Mouse (Mus musculus) c-Kit-positive CD71-negative TER-119-negative erythroid progenitor cells, embryonic 14.5 days (primary cell): ENCODE data around the gene Usp8.

ENCODE experiments used
- DNase-seq: peaks from one replicate; pipeline ENCODE4 v3.0.0-alpha.2; 2013; ENCODE audit warnings: low read depth

Usp8 gene

DNA sequence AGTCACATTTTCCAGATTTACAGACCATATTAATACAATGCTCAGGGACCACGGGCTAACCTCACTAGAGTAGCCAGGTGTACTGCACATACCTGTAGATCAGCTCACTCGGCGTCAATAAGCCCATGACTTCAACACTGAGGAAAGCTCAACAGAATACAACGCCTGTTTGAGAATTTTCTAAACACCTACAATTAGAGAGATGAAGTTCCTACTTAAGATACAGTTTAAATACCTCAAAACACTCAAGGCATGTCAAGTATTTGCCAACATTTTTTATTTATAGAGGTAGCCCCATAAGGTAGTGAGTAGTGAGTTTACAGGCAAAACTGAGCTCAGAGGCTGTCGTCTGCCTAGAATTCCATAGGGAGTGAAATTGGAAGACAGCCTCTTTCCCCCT, 36.3 kb downstream of the Usp8 start:
- DNase-seq: no peak

DNA sequence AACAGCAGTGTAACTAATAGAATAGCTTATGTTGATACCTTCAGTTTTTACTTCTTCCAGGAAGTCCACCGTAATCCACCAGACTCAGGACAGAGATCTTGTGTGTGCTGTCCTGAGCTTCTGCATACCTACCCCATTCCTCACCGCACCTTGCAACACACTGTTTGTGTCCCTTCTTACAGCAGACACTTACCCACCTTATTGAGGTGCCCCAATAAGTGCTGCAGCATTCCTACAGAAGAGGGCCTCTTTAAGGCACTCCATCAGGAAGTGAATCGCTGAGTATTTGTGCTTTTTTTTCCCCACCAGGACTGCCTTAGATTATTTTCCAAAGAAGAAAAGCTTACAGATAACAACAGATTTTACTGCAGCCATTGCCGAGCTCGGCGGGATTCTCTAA, 48.5 kb downstream of the Usp8 start:
- no peak for DNase-seq

DNA sequence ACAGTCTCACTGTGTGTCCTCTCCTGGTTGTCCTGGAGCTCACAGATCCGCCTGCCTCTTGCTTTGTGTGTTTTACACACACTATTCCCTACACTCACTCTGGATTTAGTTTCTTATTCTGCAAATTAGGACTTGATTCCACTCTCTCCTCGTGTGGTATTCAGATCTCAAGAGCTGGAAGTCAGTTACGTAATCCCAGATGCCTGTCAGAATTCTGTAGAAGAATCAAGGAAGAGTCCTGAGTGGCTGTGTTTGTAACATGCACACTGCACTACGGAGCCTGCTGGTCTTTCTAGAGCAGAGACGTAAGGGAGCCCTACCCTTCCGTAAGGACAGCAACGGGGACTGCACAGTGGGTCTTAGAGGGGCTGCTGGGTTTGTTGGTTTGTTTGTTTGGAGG, 52.2 kb downstream of the Usp8 start:
- DNase-seq: no peak

DNA sequence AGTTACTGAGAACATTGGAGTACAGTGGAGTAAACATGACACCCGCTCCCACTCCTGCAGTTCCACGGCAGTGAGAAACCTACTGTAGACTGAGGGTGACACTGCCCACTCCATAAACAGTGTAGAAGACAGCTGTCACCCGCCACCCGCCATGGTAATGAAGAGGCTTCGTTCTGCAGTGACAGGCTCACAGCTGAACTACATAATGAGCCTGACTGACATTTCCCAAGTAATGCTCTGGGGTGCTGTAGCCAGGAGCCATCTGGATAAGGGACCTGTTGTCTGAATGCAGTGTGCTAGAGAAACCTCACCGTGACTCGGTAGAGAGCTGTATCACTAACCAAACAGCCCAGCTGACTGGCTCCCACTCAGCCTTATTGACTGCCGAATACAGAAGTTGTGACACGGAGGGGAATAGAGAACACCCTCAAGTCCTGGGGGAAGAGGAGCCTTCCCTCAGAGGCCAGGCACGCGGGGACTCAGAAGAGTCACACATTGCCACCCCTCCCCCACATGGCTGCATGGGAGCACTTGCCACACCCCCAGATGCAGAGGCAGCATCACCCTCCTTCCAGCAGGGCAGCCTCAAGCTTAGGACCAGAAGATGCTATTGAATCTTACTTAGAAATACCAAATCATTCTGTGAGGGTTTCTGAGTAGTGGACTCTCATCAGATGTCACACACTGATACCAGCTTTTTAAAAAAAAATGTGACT, 58.9 kb downstream of the Usp8 start:
- DNase-seq: no peak

DNA sequence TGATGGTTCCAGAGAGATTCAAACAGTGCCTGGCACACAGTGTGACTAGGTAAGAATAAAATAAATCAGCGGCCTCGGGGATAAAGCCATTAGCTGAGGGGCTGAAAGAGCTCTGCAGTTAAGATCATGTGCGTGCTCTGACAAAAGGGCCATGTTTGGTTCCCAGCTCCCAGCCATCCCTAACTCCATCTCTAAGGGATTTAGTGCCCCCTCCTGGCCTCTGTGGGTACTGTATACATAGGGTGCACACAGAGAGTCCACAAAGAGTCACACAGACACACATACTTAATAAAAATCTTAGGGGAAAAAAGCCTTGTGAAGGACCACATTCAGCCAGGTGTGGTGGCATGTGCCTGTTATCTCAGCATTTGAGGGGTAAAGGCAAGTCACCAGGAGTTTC, 60.5 kb downstream of the Usp8 start:
- no peak for DNase-seq

DNA sequence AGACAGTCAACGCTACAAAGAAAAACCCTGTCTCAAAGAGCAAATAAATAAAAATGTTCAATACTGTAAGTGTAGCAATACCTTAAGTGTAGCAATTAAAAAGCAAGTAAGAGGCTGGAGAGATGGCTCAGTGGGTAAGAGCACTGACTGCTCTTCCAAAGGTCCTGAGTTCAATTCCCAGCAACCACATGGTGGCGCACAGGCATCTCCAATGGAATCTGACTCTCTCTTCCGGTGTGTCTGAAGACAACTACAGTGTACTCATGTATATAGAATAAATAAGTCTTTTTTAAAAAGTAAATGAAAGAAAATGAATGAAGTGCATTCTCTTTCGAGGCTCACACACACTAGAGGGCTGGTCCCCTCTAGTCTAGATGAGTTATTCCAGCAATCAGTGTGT, 61.1 kb downstream of the Usp8 start:
- no peak for DNase-seq

DNA sequence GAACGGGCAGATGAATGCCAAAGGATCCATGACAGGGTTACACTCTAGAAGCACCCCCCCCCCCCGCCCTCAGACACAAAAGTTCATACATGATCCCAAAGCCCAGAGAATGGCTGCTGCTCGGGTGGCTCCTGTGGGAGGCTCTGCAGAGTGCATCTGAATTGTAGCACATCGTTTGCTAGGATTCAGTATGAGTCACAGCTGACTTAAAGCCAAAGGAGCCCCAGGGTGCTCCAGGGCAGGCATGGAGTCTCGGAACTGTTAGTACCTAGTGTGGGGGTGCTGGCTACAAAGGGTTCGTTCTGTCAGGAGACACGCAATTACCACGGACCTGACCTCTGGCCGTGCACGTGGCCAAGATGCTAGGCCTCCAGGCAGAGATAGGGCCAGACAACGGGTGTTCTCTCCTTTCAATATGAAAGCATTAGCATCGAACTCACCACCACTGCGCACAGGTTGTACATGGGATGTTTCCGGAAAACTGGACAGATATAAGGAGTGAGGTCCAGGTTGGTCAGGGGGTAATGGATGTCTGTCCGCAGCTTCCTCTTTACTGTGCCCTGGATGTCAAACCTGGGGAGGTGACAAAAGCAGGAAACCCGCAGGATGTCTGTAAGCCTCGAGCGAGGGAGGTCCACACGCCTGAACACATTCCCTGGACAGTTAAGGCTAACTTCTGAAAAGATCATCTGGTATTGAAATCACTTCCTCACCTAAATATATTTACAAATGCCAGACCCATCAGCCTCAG, 62.5 kb downstream of the Usp8 start:
- no peak for DNase-seq

DNA sequence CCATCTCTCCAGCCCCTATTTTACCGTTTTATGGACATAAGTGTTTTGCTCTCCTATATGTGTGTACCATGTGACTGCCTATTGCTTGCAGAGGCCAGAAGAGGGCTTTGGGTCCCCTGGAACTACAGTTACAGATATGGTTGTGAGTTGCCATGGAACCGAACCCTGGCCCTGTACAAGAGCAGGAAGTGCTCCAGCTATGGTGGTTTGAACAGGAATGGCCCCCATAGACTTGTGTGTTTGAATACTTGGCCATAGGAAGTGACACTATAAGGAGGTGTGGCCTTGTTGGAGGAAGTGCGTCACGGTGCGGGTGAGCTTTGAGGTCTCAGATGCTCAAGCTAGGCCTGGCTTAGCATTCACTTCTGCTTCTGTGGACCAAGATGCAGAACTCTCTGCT, 65.1 kb downstream of the Usp8 start:
- no peak for DNase-seq

DNA sequence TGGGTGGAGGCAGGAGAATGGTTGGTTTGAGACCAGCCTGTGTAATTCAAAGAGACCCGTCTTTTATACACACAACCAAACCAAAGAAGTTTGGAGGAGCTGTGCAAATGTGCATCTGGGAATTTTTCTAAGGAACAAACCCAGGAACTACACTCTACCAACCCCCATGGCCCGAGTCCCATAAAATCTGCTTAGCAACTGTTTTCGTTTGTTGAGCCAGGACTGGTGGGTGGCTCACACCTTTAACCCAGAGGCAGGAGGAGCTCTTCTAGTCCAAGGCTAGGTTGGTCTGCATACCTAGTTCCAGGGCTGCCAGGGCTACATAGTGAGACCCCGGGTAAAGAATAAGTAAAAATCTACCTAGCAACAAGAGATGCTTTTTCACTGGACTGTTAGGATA, 68.8 kb downstream of the Usp8 start:
- no peak for DNase-seq

DNA sequence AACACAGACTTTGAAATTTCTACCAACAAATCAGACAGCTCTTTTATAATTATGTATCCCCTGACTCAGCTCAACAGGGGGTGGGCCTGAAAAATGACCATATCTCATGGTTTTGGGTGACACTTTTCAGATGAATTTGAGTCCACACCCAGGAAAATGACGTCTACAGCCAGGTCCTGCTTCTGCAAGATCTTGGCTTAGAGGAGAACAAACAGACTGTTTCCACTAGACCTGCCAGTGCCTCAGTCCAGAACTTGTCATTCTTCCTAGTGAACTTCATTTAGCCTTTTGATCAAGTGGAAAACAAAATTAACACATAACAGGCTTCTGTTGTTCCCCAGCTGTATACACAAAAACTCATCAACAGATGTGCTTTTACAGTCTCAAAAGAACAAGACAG, 69.3 kb downstream of the Usp8 start:
- DNase-seq: no peak

DNA sequence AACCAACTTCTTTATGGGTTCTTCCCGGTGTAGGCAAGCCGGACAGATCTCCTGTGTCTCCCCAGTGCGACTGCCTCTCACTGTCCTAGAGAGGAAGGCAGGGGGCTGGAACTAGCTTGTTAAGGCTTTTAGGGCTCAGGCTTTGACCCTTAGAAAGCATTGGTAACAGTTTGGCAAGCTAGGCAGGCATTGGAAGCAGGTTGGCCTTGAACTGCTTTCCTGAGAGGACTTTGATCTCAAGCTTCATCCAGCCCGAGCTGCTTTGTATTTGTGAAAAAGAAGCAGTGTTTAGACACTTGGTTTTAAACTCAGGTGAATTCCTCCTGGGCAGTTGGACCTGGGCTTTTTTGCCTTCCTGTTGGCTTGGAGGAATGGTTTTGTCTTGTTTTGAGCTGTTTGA, 71.7 kb downstream of the Usp8 start:
- DNase-seq: no peak

DNA sequence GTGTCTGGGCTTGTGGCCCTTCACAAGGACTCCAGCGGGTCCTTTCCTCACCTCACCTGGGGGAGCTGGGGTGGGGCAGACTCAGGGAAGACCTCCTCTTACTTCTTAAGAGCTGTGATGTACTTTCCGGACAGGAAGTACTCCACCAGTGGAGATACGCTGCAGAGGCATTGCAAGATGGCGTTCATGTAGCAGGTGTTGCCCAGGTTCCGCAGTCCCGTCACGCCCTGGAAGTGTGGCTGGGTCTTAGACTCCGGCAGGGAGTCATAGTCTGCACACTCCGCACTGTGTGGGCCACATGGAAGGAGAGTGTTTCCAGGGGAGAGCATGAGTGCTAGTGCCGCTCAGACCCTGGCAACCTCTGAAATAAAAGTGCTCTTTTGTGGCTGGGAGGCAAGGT, 73.2 kb downstream of the Usp8 start:
- no peak for DNase-seq

DNA sequence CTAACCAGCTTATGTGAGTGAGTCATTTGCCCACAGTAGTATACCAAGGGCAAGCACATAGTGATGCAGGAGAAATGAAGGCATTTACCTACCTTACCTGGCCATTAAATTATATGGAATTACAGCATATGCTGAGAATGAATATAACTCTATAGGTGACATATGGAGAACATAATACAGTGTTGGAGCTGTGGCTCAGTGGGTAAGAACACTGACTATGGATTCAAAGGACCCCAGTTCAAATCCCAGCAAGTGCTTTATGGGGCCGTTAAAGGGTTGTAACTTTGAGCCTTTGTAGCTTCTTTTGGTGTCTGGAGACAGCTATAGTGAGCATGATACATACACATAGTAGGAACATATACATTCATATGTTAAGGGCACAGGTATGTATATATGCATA, 74.3 kb downstream of the Usp8 start:
- no peak for DNase-seq

DNA sequence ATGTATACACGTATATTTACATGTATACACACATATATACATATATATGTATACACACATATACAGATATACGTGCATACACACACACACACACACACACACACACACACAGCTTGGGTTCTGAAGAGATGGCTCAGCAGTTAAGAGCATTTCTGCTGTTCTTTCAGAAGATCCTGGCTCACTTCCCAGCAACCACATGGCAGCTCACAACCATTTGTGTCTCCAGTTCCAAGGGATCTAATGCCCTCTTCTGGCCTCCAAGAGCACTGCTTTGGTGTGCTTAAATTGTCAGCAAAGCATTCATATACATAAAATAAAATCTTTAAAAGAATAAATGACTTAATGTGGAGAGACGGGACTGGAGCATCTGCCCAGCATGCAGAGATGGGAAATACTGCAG, 75.3 kb downstream of the Usp8 start:
- no peak for DNase-seq

DNA sequence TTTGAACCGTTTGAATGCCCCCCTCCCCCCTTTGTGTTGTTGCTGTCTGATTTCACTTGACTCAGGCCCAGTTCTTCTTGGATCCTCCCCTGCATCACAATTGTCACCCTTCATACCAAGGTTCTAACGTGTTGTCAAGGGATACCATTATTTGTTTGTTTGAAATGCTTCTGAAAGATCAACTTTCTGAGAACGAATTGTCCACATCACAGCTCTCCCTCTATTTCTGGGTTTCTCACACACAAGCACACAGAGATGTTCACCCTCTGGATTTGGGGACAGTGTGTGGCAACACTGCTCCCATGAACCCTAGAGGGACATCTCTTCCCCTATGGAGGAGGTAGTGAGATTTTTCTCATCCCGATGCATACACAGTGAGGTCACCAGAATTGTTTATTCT, 76.2 kb downstream of the Usp8 start, which contains the start of gene Usp50:
TSS of gene Usp50 (minus strand) at position 101 of the 400 bp plus-strand sequence.
- DNase-seq: no peak

DNA sequence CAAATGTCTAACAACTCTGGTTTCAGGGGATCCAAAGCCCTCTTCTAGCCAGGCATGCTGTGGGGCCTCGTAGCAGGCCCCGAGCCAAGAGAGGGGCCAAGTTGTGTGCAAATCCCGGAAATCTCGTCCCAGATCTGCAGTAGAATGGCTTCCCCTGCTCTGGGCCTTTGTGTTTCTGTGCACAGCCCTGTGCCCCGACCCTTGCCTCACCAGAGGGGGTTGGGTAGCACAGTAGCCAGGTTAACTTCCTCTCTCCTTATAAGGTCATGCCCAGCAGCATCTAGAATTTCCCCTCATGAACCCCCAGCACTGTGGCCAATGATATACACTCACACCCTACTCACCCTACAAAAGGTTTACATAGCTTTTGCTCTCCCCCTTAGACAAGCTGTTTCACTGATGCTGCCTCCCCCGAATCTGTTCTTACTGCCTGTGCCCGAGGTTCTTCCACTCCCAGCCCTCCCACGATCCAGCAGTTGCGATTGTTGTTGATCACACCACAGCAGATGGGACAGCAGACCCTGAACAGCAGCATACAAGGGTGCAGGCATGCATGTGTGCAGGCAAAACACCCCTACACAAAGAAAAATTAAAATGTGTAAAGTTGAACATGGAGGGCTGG, 80.7 kb downstream of the Usp8 start:
- DNase-seq: no peak

DNA sequence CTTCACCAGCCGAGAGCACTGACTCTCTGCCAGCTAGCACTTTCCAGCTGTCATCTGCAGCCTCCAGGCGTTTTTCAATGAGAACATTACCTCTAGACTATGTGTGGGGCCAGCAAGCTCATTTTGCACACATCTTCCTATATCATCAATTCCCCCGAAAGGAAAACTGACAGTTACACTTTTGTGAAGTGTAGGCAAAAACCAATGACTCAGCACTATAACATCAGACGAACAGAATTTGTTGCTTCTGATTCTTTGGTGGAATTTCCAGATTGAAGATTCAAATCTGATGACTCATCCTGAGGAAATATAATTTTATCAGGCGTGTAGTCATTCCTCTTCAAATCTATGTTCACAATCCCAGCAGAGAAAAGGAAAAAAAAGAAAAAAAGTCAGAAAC, 85.5 kb downstream of the Usp8 start:
- DNase-seq: no peak

DNA sequence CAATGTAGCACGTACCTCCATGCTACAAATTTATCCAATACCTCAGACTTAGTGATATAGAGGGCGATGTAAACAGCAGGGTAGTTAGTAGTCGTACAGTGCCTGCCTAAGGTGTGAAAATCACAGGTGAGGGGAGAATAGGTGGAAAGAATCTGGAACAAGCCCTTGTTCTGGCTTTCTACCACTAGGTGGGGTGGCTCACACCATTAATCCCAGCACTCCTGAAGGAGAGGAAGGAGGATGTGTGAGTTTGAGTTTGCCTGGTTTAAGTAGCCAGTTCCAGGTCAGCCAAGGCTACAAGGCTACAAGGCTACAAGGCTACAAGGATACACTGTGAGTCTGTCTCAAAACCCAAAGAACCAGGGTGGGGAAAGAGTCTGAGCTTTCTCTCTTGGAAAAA, 88.6 kb downstream of the Usp8 start:
- no peak for DNase-seq

DNA sequence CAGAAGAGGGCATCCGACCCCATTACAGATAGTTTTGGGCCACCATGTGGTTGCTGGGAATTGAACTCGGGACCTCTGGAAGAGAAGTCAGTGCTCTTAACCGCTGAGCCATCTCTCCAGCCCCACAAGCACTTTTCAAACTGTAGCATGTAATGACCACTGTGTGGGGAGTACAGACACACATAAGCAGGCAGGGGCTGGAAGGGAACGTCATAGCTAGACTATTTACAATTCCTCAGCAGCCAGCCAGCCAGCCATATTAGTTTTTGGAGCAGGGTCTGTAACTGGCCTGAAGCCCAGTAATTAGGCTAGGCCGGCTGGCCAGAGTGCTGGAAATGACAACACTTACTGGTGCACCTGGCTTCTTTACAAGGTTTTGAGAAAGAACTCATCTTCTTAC, 91.3 kb downstream of the Usp8 start:
- DNase-seq: no peak

DNA sequence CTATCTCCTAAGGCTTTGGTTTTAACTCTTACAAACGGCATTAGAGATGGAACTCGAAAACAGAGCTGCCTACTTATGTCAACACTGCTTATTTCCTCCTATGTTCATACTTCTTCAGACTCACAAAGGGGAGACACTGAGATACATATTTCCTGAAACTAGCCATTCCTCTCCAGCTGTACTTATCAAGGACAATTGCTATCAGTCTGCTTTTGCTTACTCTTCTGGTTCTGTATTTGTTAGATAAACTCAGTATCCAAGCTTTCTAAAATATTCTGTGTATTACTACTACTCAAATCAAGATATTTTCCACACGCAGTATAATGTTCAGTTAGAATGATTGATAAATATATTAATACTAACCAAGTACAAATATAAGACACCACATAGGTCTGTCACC, 94.9 kb downstream of the Usp8 start:
- no peak for DNase-seq
